Mouse (Mus musculus) myocyte (in vitro differentiated cells): ENCODE measurements at regions not wholly inside any gene's neighbourhood (a gene's known extent, or its start where the extent isn't known, plus 50 kb on each side); places are given as distances from the start of the nearest gene placed in this dataset.

ENCODE experiments used
- CEBPB ChIP-seq: IDR thresholded peaks from 2 replicates; pipeline ENCODE4 v1.6.1; 2011; ENCODE audit warnings: mild to moderate bottlenecking, moderate library complexity; ENCODE audit not compliant: poor library complexity, insufficient read depth, severe bottlenecking
- E2F4 ChIP-seq: IDR thresholded peaks from one replicate; pipeline ENCODE4 v1.6.1; 2011; ENCODE audit warnings: mild to moderate bottlenecking, control low read depth, moderate library complexity; ENCODE audit not compliant: insufficient read depth
- MAX ChIP-seq: IDR thresholded peaks from one replicate; pipeline ENCODE4 v1.6.1; 2011; ENCODE audit warnings: low read depth, mild to moderate bottlenecking, control low read depth
- MYOD1 ChIP-seq, 3 experiments: IDR thresholded peaks; one replicate each; pipeline ENCODE4 v1.6.1; 2011; ENCODE audit warnings: control low read depth in 2 of 3, low read depth in 2 of 3, mild to moderate bottlenecking in 2 of 3, moderate library complexity in 1 of 3; ENCODE audit not compliant: insufficient read length in 2 of 3, control insufficient read depth in 1 of 3
- MYOG ChIP-seq, 3 experiments: IDR thresholded peaks; one replicate each; pipeline ENCODE4 v1.6.1; 2011; ENCODE audit warnings: control low read depth in 2 of 3, low read depth in 2 of 3, mild to moderate bottlenecking in 2 of 3; ENCODE audit not compliant: insufficient read length in 2 of 3, control insufficient read depth in 1 of 3, insufficient read depth in 1 of 3
- POLR2A ChIP-seq: IDR thresholded peaks from one replicate; pipeline ENCODE4 v1.6.1; 2011; ENCODE audit warnings: low read depth, mild to moderate bottlenecking, control low read depth, moderate library complexity; ENCODE audit not compliant: insufficient read length
- POLR2AphosphoS2 ChIP-seq: IDR thresholded peaks from one replicate; pipeline ENCODE4 v1.6.1; 2011; ENCODE audit warnings: low read depth, control low read depth; ENCODE audit not compliant: insufficient read length
- REST ChIP-seq: IDR thresholded peaks from one replicate; pipeline ENCODE4 v1.6.1; 2011; ENCODE audit warnings: mild to moderate bottlenecking, control low read depth, moderate library complexity; ENCODE audit not compliant: insufficient read depth, insufficient read length
- TCF12 ChIP-seq: IDR thresholded peaks from one replicate; pipeline ENCODE4 v1.6.1; 2011; ENCODE audit warnings: mild to moderate bottlenecking, control low read depth; ENCODE audit not compliant: poor library complexity, insufficient read depth, severe bottlenecking
- TCF3 ChIP-seq: IDR thresholded peaks from one replicate; pipeline ENCODE4 v1.6.1; 2011; ENCODE audit warnings: low read depth, control low read depth; ENCODE audit not compliant: insufficient read length
- USF1 ChIP-seq: IDR thresholded peaks from one replicate; pipeline ENCODE4 v1.6.1; 2011; ENCODE audit warnings: low read depth, mild to moderate bottlenecking, control low read depth, moderate library complexity

- TF ChIP-seq POLR2A (no peak), MAX (no peak), POLR2AphosphoS2 (no peak), USF1 (no peak), TCF3 (no peak), TCF12 (no peak), MYOD1 (IDR thresholded peaks at IDR 0.05; ENCODE audit: control insufficient read depth in 1 of 3, insufficient read length in 2 of 3, low read depth in 2 of 3) (no peak), E2F4 (no peak), CEBPB (no peak), MYOG (IDR thresholded peaks at IDR 0.05; ENCODE audit: control insufficient read depth in 1 of 3, insufficient read depth in 1 of 3, insufficient read length in 2 of 3, low read depth in 2 of 3) (no peak), REST (no peak)
Measured at GRCm38 (mm10) chr13:106721167-106721566, 215.6 kb downstream of the Ipo11 start.
